Mouse (Mus musculus): ENCODE data around the gene Irf5.

Gene Irf5

GRCm38 (mm10) chr6:29526281-29527251 lies at the start of gene Irf5:
Gene Irf5, plus strand, starts transcription at chr6:29526625.
- no peak for DNase-seq (ENCODE audit: low spot score)

GRCm38 (mm10) chr6:29482691-29483090 lies 43.7 kb upstream of the Irf5 start:
- no peak for DNase-seq (ENCODE audit: low spot score)

GRCm38 (mm10) chr6:29484716-29485559 lies 41.5 kb upstream of the Irf5 start:
- no peak for DNase-seq (ENCODE audit: low spot score)

GRCm38 (mm10) chr6:29485951-29486350 lies 40.5 kb upstream of the Irf5 start:
- DNase-seq (ENCODE audit: low spot score): no peak

GRCm38 (mm10) chr6:29494101-29494500 lies 32.3 kb upstream of the Irf5 start:
- no peak for DNase-seq (ENCODE audit: low spot score)

- no peak for DNase-seq (ENCODE audit: low spot score)
Measured at GRCm38 (mm10) chr6:29496270-29496669, 30.2 kb upstream of the Irf5 start.

- no peak for DNase-seq (ENCODE audit: low spot score)
Measured at GRCm38 (mm10) chr6:29497791-29498190, 28.6 kb upstream of the Irf5 start.

GRCm38 (mm10) chr6:29500177-29500576 lies 26.2 kb upstream of the Irf5 start:
- DNase-seq (ENCODE audit: low spot score): no peak

GRCm38 (mm10) chr6:29500810-29501209 lies 25.6 kb upstream of the Irf5 start:
- no peak for DNase-seq (ENCODE audit: low spot score)

- DNase-seq (ENCODE audit: low spot score): no peak
Measured at GRCm38 (mm10) chr6:29501599-29501998, 24.8 kb upstream of the Irf5 start.

- no peak for DNase-seq (ENCODE audit: low spot score)
Measured at GRCm38 (mm10) chr6:29505493-29505892, 20.9 kb upstream of the Irf5 start.

- DNase-seq (ENCODE audit: low spot score): no peak
Measured at GRCm38 (mm10) chr6:29506834-29507233, 19.6 kb upstream of the Irf5 start.

GRCm38 (mm10) chr6:29507447-29508309 lies 18.7 kb upstream of the Irf5 start, which contains the start of gene Kcp:
Gene Kcp, minus strand, starts transcription at chr6:29507952.
- no peak for DNase-seq (ENCODE audit: low spot score)

GRCm38 (mm10) chr6:29509086-29509485 lies 17.3 kb upstream of the Irf5 start:
- no peak for DNase-seq (ENCODE audit: low spot score)

GRCm38 (mm10) chr6:29513284-29513683 lies 13.1 kb upstream of the Irf5 start:
- DNase-seq (ENCODE audit: low spot score): no peak

- no peak for DNase-seq (ENCODE audit: low spot score)
Measured at GRCm38 (mm10) chr6:29517139-29517538, 9.3 kb upstream of the Irf5 start.

GRCm38 (mm10) chr6:29522626-29523300 lies 3.7 kb upstream of the Irf5 start:
- no peak for DNase-seq (ENCODE audit: low spot score)

- no peak for DNase-seq (ENCODE audit: low spot score)
Measured at GRCm38 (mm10) chr6:29523301-29524033, 3.0 kb upstream of the Irf5 start.

- no peak for DNase-seq (ENCODE audit: low spot score)
Measured at GRCm38 (mm10) chr6:29524034-29524489, 2.4 kb upstream of the Irf5 start.

- no peak for DNase-seq (ENCODE audit: low spot score)
Measured at GRCm38 (mm10) chr6:29525256-29525655, 1.2 kb upstream of the Irf5 start.

All from urinary bladder, postnatal 10 days (tissue).